Mouse (Mus musculus): ENCODE results near the gene Muc3.
A peak's percentile ranks its signal among the peaks of the same experiment; 100 is the strongest.
"Not testable (repeated sequence)": the region's sequence is repeated elsewhere in the genome, so short reads cannot be mapped to it uniquely, and the experiment has no call there.

Gene Muc3

DNA sequence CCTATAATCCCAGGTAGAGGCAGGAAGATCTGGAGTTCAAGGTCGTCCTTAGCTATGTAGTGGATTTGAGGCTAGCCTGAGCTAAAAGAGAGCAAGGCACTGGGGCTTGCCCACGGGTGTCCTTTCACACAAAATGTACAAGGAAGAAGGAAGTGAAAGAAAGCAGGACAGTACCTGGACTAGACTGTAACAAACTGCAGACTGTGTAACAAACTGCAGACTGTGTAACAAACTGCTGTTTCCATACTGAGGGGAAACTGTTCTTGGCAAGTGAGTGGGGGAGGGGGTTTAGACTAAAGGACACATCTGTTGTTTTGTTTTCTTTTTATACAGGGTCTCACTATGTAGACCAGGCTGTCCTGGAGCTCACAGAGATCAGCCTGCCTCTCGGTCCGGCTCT, 27.8 kb downstream of the Muc3 start:
- DNase-seq = no peak

DNA sequence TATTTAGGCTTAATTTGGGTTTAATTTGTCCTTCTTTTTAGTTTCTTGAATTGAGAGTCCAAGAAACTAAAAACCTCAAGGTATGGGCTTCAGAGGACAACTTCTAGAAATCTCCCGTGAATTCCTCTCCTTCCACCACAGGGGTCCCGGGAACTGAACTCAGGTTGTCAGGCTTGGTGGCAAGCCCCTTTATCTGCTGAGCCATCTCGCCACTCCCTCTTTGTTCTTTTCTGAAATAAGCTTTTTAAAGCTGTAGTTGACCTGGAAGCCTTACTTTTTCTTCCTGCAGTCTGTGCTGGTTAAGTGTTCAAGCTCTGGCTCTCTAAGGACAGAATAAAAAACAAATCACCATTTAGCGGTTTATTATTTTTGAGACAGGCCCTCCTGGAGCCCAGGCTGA, 30.2 kb downstream of the Muc3 start:
- DNase-seq = no peak

DNA sequence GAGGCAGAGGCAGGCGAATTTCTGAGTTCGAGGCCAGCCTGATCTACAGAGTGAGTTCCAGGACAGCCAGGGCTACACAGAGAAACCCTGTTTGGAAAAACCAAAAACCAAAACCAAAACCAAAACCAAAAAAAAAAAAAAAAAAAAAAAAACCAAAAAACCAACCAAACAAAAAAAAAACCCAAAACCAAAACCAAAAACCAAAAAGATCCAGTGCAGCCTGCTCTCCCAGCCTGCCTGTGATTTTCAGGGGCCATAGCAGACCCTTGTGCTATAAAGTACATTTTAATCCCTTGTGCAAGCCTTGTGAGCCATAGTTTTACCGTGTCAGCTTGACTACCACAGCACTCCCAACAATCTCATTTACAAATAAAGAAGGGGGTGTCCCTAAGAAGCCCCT, 31.1 kb downstream of the Muc3 start:
- DNase-seq = not testable (repeated sequence)

DNA sequence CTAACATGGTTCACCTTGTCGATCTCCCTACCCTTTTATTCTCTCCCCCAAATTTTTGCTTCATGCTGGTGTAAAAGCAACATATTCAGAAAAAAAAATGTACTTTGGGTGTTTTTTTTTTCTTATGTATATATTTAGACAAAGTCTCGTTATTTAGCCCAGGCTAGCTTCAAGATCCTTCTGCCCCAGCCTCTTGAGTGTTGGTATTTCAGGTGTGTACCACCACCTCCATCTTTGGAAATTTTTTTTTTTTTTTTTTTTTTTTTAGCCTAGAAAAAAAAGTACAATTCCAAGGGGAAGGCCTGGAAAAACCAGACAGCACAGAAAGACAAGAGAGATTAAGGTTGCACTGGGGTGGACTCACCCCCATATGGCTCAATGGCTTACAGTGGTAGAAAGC, 32.1 kb downstream of the Muc3 start:
- no peak for DNase-seq

DNA sequence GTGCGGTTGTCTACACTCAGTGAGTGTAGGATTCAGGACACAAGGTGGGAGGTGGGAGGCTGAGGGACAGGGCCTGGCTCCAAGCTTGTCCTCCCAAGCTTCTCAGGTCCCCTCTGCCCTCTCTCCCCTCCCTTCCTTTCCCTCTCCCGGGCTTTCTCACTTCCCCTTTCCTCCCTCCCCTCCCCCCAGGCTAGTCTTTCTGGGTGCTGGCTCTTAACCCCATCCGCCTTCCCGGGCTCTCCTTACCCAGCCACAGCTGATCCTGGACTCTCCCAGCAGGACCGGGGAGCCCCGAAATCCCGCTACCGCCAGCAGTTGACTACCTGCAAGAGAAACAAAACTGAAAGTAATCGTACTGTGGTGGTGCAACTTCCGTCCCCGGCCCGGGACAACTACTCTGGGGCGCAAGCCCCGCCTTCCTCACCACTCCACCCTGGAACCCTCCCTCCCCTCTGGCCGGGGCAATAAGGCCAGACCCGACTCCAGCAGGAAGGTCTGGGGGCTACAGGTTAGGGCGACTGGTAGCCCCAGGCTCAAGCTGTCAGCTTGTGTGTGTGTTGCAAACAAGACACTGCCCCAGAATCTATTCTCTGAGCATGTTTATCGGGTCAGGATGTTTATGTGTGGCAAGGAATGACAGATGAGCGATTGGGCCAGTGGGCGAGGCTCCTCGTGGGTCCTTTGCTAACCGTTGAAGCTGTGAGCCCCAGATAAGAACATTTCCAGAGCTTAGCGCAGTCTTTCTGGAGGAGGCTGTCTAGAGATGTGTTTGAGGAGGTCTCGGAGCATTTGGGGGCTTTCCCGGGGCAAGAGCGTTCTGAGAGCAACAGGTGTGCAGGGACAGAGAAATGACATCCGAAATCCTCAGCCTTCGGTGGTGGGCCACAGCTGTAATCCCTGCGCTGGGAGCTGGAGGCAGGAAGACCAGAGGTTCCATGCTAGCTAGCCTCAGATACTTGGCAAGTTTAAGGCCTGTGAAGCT, 33.0 kb downstream of the Muc3 start, which contains the start of gene Trim56:
Trim56 (minus strand) TSS at position 344 of the 982 bp plus-strand sequence.
- peak; percentile 86 for DNase-seq

DNA sequence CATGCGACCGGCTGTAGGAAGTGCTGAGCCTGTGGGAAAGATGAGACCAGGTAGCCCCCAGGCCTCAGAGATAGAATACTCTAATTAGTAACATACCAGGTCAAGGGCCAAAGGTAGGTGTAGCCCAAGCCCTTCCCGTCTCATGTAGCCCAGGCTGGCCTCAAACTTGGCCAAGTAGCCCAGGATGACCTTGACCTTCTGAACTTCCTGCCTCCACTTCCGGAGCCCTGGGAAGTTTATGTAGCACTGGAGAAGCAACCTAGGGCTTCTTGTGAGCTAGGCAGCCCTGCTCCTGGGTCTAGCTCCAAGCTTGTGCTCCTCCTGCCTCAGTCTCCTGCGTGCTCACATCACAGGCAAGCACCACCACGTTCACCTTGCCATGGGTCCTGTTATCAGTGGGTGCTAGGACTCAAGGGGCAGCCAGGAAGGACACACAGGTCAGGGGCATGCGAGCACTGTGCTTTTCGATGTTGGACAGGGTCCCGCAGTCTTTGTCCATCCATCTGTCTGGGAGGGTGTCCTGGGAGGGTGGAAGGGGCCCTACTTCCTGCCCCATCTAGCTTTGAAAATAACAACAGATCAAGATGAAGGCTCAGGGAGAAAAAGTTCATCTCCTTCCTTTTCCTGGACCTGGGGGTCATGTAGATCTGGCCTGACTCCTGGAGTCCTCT, 34.1 kb downstream of the Muc3 start:
- no peak for DNase-seq

DNA sequence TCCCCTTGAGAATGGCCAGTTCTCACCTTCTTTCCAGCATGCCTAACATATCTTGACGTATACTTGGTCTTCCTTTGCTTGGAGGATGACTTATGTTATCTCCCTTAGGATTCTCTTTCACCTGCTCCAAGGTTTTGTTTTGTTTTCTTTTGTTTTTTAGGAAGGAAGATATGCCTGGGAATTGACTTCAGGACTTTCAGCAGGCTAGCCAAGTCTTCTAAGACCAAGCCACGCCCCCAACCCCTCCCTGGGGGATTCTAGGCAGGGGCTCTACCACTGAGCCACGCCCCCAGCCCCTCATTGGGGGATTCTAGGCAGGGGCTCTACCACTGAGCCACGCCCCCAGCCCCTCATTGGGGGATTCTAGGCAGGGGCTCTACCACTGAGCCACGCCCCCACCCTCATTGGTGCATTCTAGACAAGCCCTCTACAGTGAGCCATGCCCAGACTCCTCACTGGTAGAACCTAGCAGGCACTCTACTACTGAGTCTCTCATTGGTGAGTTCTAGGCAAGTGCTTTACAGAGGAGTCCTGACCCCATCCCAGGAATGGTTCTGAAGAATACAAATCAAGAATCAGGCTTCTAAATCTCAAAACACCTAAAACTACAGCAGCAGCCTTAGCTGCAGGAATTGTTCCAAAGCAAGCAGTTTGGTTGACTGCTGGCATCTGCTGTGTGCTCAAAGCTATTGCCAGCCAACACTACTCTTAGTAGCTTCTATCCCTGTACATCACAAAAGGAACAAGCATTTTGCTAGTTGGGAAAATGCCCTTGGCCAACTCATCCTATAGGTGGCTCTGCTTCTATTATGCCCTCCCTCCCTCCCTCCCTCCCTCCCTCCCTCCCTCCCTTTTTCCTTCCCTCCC, 37.3 kb downstream of the Muc3 start:
- DNase-seq = no peak

DNA sequence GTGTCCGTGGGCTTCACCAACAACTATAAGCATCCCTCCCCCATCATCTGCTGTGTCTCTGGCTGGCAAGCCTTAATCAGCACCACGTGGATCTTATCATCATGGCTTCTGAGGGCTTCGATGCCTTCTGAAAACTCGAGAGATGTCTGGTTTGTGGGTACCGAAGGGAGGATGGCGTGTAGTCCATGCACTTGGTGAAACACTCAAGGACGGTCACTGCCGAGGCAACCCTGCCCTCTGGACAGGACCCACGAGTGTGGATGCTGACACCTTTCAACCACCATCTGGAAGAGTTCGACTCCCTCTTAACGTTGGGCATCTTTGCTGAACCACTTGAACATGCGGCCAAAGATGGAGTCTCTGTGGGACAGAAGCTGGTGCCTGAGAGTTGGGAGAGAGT, 38.3 kb downstream of the Muc3 start:
- DNase-seq = no peak

DNA sequence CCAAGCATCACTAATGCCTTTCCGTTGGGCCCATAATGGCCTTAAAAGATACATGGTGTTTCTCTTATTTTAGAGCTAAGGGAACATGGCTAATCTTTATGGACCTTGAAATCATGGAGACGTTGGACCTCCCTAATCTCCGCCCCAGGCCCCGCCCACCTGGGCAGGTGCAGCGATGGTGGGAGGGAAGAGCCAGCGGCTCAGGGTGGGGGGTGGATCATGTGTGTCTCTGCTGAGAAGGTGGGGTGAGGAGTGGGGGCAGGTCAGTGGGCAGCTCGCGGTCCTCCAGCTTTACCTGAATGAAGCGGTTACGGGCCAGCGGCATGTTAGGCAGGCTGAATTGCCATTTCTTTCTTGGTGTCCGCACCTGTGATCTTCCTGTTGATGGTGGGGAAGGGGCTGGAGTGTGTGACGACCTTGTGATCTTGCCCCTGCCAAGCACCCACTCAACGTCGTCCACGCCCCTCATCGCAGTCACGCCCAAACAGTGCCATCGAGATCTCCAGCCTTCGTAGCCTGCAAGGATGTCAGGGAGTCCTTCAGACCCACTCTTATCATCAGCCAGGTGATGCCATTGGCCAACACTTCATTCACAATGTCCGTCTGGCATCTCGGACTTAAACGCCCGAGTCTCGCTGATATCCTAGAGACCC, 39.1 kb downstream of the Muc3 start:
- DNase-seq = peak; percentile 35

DNA sequence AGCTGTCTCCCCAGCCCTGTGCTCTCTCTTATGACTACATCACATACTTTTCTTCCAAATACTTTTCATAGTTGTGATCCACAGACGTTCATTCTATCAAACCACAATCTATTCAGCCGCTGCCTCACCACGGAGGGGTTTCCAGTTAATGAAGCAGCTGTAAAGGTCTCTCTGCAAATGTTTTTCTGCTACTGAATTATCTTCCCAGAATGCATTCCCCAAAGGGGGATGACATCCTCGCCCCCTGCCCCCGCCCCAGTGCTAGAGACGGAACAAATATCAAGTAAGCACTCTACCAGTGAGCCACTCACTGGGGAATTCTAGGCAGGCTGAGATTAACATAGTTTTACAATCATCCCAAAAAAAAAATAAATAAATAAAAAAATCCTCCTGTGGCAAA, 41.0 kb downstream of the Muc3 start:
- no peak for DNase-seq

DNA sequence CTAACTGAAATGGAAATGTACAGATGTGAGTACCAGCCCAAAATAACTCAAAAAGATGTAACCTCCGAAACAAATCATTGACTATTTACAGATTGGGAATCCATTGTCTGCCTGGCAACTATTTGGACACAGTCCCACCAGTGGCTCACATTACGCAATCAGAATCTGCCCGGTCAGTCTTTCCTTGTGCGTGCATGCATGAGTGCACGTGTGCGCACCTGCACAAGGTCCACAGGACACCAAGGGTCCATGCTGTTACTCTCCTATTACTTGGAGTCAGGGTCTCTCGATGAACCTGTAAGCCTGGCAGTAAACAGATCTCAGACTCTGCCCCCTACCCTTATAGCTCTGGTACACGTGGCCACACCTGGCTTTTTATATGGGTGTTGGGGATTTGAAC, 41.5 kb downstream of the Muc3 start:
- DNase-seq = peak; percentile 60

DNA sequence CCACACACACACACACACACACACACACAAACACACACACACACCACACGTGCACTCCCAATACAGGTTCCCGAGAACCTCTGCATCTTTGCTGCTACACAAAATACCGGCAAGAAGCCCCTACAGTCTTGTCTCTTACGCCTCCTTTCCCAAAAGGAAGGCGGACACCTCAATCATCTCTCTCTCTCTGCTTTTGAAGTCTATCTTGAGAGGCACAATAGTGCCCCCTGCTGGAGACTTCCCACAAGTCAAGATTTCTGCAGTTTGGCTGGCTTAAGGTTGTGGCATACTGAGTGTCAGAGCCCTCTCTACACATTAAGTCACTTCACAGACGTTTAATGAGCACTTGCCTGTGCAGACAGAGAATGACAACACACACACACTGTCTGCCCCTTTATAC, 42.1 kb downstream of the Muc3 start:
- peak; percentile 89 for DNase-seq

DNA sequence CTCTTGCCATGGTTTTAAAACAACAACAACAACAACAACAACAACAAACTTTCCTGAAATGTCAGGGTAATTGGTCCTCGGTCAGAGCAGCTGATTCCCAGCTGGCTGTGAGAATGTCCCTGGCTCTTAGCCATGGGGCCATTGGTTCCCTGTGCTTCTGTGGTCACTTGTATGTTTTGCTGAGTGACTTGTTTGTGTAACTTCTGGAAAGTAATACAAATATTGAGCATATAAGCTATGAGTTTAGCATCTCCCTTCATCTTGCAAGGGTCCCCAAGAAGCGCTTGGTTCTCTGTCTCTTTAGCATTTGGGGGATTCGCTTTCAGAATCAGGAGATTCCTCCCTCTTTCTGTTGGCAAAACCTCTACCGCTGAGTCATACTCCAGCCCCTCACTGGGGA, 42.7 kb downstream of the Muc3 start:
- DNase-seq = peak; percentile 33

DNA sequence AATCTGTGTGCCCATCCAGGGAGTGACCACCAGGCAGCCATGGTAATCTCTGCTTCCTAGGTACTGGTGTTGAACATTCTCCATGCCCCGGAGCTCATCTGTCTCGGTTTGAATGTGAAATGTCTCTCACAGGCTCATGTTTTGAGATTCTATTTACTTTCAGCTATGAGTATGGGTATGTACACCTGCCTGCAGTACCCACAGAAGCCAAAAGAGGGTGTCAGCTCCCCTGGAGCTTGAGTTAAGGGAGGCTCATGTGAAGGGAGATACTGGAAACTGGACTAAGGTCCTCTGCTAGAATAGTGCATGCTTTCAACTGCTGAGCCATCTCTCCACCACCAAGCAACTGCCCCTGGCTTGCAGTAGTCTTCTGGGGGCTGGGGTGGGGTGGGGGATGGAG, 45.2 kb downstream of the Muc3 start:
- no peak for DNase-seq

DNA sequence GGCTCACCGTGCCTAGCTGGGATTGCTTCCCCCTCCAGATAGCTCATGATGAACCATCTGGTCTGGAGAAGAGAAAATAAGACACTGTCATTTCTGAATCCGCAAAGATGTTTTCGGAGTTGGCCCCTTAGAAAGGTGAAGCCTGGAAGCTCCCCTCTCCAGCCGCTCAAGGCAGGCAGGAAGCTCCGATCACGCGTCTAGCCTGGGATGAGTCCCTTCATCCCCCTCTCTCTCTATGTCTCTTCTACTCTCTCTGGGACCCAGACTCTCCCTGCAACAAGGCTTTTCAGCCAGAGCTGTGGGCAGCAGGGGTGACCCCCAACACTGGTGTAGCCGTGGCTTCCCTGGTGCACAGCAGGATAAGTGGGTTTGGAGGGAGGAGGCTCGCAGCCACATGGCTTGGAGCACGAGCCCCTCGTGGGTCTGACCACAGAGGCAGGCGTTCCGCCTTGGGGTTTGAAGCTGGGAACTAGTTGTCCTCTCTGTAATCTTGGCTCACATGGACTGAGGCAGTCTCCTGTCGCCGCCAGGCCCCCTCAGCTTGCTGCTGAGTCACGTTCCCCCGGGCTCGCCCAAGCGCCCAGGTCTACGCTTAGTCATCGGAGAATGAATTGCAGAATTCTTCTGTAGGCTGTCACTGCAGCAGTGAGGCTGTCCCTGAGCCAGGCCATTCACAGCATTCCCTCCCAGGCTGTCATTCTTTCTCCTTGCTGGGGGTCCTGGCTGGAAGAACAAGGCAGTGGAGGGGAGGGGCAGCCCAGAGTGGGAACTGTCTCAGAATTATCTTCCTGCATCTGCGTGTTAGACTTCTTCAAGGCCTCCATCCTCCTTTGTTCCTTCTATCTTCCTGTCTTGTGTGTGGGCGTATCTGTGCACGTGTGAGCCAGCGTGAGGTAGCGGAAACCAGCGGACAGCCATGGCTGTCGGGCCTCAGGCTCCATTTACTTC, 46.3 kb downstream of the Muc3 start:
- DNase-seq = no peak

DNA sequence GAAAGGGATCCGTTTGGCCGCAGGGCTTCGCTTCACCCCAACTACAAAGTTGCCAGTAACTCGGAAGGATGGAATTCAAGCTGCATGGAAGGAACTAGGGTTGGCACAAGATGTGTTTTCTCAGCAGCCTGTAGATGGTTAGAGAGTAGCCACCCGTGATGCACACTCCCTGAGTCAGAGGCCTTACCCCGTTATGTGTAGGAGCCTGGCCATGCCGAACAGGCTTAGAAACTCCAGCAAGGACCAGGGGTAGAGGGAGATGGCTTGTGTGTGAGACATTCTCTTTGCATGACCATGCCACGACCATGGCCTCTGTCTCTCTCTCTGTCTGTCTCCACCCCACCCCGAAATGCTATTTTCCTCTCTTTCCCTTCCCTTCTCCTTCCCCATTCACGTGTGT, 47.0 kb downstream of the Muc3 start:
- DNase-seq = no peak

DNA sequence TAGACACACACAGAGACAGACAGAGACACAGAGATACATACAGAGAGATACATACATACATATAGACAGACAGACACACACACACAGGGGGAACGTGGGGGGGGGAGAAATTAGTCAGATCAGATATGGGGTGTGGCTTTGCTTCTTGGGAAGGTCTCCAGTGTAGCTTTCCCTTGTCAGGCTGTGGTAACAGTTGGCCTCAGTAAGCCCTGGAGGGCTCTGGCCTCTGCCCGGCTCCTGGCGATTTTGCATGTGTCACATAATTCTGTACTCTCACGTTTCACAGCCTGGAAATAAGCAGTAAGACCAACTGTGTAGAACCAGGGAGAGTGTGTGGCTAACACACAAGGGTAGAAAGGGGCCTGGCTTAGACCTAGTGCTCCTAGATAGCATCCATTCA, 48.5 kb downstream of the Muc3 start:
- no peak for DNase-seq

DNA sequence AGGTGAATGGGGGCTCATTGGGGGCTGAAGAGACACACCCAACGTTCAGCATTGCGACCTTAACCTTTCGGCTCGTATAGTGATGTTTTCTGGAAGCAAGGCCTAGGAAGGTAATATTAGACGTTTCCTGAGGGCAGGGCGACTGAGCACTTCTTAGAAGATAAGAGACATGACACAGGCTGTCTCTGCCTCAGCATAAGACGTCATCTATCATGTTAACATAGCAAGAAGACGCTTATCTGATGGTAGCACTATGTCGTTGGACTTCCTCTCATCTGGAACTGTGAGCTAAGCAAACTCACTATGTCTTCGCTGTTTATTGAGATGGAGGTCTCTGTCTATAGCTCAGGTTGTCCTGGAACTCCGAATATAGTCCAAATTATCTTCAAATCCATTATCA, 50.7 kb downstream of the Muc3 start:
- DNase-seq = no peak

DNA sequence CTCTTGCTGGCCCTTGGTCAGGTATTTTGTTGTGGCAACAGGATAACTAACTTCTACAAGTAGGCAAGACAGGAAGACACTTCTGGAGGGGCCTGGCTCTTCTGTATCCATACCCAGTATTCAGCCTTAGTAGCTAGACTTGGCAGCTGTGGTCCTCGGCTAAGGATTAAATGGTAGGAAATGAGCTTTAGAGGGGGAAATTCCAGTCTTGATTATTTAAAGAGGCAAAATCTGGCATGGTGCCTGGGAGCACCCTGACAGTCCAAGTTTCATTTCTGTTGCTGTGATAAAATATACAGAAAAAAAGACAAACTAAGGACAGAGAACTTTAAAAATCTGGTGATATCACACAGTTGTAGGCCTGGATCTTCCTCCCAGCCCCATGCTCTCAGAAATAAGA, 53.1 kb downstream of the Muc3 start:
- DNase-seq = peak; percentile 55

DNA sequence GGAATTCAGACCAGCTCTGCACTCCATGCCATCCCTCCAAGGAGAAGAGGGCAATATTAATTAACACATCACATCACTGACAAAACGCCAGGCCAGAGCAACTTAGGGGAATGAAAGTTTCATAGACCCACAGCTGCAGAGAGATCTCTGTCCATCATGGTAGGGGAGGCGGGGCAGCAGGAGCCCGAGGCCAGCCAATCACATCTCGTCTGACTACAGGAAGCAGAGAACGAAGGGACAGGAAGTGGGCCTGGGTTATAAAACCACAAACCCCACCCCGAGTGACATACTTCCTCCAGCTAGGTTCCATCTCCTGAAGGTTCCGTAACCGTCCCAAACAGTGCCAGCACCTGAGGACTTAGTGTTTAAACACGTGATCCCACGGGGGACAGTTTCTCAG, 54.0 kb downstream of the Muc3 start:
- no peak for DNase-seq

DNA sequence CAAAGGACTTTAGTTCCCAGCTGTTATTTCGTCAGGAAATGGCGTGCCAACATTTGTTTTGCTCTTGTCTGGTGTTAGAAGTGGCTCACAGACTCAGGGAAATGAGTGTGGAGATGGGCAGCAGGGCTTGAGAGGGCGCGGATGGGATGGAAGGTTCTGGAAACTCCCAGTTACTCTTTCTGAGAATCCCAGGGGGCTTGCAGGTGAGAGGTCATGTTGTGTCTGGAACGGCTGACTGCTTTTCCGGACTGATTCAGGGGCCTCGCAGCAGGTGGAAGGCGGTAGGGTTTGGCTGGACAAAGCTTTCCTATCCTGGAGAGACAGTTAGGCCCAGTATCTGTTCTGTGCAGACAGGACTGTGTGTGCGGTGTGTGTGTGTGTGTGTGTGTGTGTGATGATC, 55.4 kb downstream of the Muc3 start:
- no peak for DNase-seq

DNA sequence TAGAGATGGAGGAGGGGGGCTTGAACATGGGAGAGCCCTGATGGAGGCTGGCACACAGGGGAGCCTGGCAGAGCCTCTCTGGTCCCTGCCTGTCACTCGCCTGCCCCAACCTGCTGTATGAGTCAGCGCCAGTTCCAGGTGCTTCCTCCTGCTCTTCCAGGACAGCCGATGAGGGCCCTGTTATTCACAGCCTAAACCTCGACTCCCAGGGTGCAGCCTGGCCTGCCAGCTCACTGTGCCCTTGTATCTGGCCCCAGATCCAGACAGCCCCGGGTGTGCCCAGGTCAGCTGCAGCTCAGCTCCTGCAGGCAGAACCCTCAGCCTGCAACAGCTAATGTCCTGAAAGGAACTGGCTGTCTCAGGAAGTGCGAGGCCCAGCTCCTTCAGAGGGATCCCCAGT, 57.6 kb downstream of the Muc3 start:
- no peak for DNase-seq

All from kidney, adult 18-20 months (tissue).